Comparison of ENCODE assay signal across 8 mouse cellular contexts in genomic region chr10:37078439-37078838, GRCm38 (mm10).
DNase-seq lines count a peak whose midpoint lies in the region; ATAC-seq lines count a peak whose summit lies in the region.

No protein-coding gene starts in this region.

- peak; percentile 14 for DNase-seq in 3134 (ENCODE audit: extremely low read depth, insufficient read length, low spot score)
- DNase-seq in cerebellum, adult 11-12 months, result peak; percentile 43
- peak; percentile 93 for DNase-seq in kidney, postnatal 10 days
- peak; percentile 49 to 66 for DNase-seq in urinary bladder, postnatal 4 days (ENCODE audit: low spot score in 2 of 2)

- peaks cover 3% of the 10 kb centered on the region; the same call in 1 of the 2 replicates for H3K4me1 ChIP-seq in forebrain, embryonic 15.5 days
- no peaks in the 10 kb centered on the region; the same call in 1 of the 2 replicates for H3K4me1 ChIP-seq in heart, embryonic 16.5 days (ENCODE audit: control insufficient read depth, insufficient read depth, low read length)
- no peaks in the 10 kb centered on the region; the same call in 1 of the 2 replicates for H3K4me1 ChIP-seq in liver, embryonic 12.5 days
- H3K4me1 ChIP-seq in neural tube, embryonic 12.5 days, result peaks cover 6% of the 10 kb centered on the region; the same call in 1 of the 2 replicates

- H3K9me3 ChIP-seq in forebrain, embryonic 15.5 days, result no peaks in the 10 kb centered on the region
- no peaks in the 10 kb centered on the region for H3K9me3 ChIP-seq in heart, embryonic 16.5 days (replicated peaks; ENCODE audit: control insufficient read depth, low read length)
- H3K9me3 ChIP-seq in liver, embryonic 12.5 days (replicated peaks), result no peaks in the 10 kb centered on the region
- no peaks in the 10 kb centered on the region for H3K9me3 ChIP-seq in neural tube, embryonic 12.5 days

- no peaks in the 10 kb centered on the region for H3K27me3 ChIP-seq in forebrain, embryonic 15.5 days
- H3K27me3 ChIP-seq in heart, embryonic 16.5 days (ENCODE audit: control insufficient read depth, insufficient read depth, low read length), result no peaks in the 10 kb centered on the region
- no peaks in the 10 kb centered on the region for H3K27me3 ChIP-seq in liver, embryonic 12.5 days (replicated peaks)
- H3K27me3 ChIP-seq in neural tube, embryonic 12.5 days (replicated peaks), result no peaks in the 10 kb centered on the region

- WGBS in forebrain, embryonic 15.5 days, result 5% methylated on average over 5 of the region's 5 CpGs
- 15% methylated on average over 5 of the region's 5 CpGs for WGBS in heart, embryonic 16.5 days
- WGBS in liver, embryonic 12.5 days (ENCODE audit: insufficient replicate concordance), result 32% methylated on average over 5 of the region's 5 CpGs
- 25% methylated on average over 5 of the region's 5 CpGs for WGBS in neural tube, embryonic 12.5 days

- no peak overlapping the region for H3K4me3 ChIP-seq in forebrain, embryonic 15.5 days
- H3K4me3 ChIP-seq in heart, embryonic 16.5 days (ENCODE audit: low read length), result no peak overlapping the region
- no peak overlapping the region for H3K4me3 ChIP-seq in liver, embryonic 12.5 days
- H3K4me3 ChIP-seq in neural tube, embryonic 12.5 days, result no peak overlapping the region

- peak; percentile 74 for ATAC-seq in forebrain, embryonic 15.5 days (replicated peaks)
- peak; percentile 97 for ATAC-seq in heart, embryonic 16.5 days (replicated peaks; ENCODE audit: extremely low read depth, insufficient read depth, low FRiP score)
- peak; percentile 54; the same call in 1 of the 2 replicates for ATAC-seq in liver, embryonic 12.5 days
- ATAC-seq in neural tube, embryonic 12.5 days (ENCODE audit: low FRiP score, low read depth), result peak; percentile 88

- no peaks in the 10 kb centered on the region for H3K36me3 ChIP-seq in forebrain, embryonic 15.5 days
- no peaks in the 10 kb centered on the region for H3K36me3 ChIP-seq in heart, embryonic 16.5 days (ENCODE audit: control insufficient read depth, insufficient read depth)
- H3K36me3 ChIP-seq in liver, embryonic 12.5 days, result no peaks in the 10 kb centered on the region
- no peaks in the 10 kb centered on the region for H3K36me3 ChIP-seq in neural tube, embryonic 12.5 days

- H3K4me2 ChIP-seq in forebrain, embryonic 15.5 days (replicated peaks), result no peak overlapping the region
- no peak overlapping the region for H3K4me2 ChIP-seq in heart, embryonic 16.5 days (ENCODE audit: low read depth, low read length)
- no peak overlapping the region for H3K4me2 ChIP-seq in liver, embryonic 12.5 days
- no peak overlapping the region for H3K4me2 ChIP-seq in neural tube, embryonic 12.5 days (replicated peaks)

- no peak overlapping the region for H3K27ac ChIP-seq in forebrain, embryonic 15.5 days (replicated peaks)
- peak overlapping the region; percentile 74 for H3K27ac ChIP-seq in heart, embryonic 16.5 days (ENCODE audit: low read length)
- no peak overlapping the region for H3K27ac ChIP-seq in liver, embryonic 12.5 days
- H3K27ac ChIP-seq in neural tube, embryonic 12.5 days, result no peak overlapping the region

- H3K9ac ChIP-seq in forebrain, embryonic 15.5 days (replicated peaks), result no peak overlapping the region
- no peak overlapping the region for H3K9ac ChIP-seq in heart, embryonic 16.5 days (ENCODE audit: low read length)
- H3K9ac ChIP-seq in liver, embryonic 12.5 days, result no peak overlapping the region
- H3K9ac ChIP-seq in neural tube, embryonic 12.5 days, result no peak overlapping the region

Comparison
In these comparisons a context has a peak if more than half of its experiments do, and no peak if none do; other contexts are left out.
1. DNase-seq: peak in every context shown above with its lines; median percentile 93 in kidney, postnatal 10 days; 58 in urinary bladder, postnatal 4 days; 43 in cerebellum, adult 11-12 months; 14 in 3134.